Mouse (Mus musculus): Measurements from ENCODE around the gene Mthfsd.

The Mthfsd gene

DNA sequence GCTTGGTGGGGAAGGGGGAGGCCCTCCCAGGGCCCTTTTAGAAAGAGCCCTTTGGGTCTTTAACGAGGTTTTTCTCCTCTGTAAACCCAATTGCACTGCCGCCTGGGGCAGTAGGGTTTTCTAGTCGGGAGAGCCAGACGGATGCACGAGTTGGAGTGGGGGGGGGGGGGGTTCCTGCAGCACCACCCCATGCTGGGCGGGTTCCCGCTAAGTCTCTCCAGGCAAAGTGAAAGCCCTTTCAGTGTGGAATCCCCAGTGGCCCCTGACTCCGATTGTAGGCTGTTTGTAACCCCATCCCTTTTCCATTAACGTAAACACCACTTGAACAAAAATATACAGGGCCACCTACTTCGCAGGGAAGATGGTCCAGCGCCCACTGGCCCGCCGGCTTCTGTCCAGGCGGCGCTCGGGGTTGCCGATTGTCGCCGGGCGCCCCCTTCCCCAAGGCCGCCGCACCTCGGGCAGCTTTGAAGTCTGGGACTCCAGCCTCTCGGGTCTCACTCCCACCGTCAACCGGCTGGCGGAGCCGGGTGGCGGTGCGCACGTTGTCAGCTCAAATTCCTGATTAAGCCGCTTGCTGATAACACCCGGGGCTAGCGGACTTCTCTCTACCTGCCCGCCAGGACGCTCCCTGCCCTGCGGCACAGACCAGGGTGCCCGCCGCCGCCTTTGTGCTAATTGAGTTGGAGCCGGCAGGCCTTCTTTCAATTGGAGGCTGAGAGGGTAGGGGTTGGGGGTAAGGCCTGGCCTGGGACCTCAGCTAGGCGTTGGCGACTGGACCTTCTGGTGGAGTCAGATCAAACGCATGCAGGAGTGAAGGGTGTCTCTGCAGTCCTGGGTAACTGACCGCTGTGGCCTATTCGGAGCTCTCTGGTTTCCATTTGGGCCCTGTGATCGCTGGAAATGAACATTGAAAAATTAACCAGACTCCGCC is 34.8 kb downstream of the Mthfsd start:
- no peak for DNase-seq (ENCODE audit: low spot score in 2 of 2)

DNA sequence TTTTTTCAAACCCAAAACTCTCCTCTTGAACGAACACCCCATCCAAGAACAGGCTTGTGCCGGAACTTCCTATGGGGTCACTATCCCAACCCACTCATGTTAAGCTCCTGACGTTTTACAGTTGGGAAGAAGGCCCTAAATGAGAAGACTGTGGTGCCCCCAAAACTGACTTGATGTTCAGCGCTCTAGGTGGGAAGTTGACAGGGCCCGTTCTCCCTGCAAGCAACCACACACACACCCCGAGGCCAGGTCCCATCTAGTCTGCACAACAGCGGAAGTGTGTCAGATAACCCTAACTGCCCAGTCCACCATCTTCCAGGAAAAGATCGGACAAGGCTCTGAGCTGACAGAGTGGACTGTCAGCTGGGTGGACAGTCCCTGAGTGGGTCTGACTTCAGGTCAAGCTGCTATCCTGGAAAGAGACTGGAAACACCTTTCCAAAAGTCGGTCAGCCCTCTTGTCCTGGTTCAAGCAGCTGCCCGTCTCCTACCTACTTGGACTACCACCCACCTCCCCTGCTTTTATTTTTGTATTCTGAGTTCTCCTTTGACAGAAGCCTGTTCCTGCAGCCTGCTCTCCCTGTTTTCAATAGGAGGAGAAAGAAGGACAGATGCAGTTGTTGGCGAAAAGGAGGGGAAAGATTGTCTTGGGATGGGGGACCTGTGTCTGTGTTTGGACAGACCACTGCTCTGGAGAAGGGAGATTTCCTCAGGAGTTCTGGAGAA is 35.6 kb downstream of the Mthfsd start:
- no peak for DNase-seq (ENCODE audit: low spot score in 2 of 2)

DNA sequence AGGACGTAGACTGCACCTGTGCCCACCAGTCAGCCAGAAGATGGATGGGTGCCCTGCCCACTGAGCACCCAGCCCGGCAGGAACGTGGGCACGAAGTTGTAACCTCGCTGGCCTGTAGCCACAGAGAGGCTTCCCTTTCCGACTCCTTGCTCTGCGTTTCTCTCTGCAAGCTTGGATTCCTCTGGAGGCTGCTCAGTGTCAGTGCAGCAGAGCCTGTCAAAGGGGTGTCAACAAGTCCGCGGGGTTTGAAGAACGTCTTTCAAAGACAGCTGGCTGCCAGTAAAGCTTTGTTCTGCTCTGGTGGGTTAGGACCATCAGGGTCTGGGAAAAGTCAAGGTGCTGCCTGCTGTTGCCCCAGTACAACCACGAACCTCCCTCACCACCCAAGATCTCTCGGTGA is 36.7 kb downstream of the Mthfsd start:
- DNase-seq (ENCODE audit: low spot score in 2 of 2), result no peak

DNA sequence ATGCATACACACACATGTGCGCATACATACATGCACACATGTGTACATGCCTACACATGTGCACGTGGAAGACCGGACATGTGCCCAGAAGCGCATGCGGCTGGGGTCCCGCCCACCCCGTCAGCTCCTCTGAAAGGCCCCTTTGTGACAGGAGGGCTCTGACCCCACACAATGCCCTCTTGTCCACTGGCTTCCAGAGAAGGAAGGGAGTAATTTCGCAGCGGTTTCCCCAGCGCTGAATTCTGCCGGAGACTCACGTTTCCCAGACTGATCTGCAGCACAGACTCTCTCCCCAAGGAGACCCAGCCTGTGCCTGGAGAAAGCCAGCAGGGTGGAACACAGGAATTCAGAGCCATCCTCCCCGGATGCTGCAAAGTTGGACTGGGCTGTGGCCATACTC is 44.5 kb downstream of the Mthfsd start:
- DNase-seq (ENCODE audit: low spot score in 2 of 2), result no peak

DNA sequence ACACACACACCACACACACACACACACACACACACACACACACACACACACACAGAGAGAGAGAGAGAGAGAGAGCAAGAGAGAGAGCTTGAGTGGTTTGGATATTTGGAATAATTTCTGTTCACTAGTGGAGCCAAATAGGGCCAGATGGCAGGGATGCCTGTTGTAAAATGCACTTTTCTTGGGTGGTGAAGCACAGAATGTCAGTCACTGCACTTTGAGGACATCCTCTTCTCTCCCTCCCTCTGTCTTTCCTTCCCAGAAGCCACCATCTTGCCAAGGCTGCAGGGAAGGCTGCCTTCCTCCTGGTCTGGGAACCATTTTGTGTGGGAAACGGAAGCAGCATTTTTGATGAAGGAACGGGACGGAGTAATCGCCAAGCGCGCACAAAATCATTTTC is 45.7 kb downstream of the Mthfsd start:
- DNase-seq (ENCODE audit: low spot score in 2 of 2), result no peak

DNA sequence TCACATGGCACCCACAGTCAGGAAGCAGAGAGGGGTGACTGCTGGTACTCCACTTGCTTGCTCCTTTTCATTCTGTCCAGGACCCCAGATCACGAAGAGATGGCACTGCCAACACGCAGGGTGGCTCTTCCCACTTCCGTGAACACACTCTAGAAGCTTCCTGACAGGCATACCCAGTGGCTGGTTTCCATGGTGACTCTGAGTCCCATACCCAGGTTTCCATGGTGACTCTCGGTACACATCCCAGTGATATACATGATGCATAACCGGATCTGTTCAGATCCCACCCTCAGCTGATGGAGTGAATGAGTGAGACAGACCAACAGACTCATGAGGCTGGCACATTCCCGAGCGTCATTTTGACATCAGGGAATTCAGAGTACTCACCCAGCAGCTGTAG is 49.1 kb downstream of the Mthfsd start:
- no peak for DNase-seq (ENCODE audit: low spot score in 2 of 2)

DNA sequence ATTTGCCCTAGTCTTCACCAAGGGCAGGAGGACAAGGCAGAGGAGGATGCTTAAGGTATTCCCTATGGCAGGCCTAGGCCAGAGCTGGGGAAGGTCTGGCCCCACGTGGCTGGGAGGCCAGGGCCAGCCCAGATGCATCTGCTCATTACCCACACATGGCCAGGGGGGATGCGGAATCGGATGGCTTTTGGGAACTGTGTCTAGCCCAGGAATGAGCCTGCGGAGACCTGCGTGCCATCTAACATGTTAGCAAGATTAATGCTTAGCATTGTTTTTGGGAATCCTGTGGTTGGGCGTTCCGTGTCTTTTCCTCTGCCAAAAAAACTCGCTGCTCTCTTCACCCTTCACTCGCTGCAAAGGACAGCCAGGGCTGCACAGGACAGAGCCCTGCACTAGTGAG is 50.1 kb downstream of the Mthfsd start:
- no peak for DNase-seq (ENCODE audit: low spot score in 2 of 2)

DNA sequence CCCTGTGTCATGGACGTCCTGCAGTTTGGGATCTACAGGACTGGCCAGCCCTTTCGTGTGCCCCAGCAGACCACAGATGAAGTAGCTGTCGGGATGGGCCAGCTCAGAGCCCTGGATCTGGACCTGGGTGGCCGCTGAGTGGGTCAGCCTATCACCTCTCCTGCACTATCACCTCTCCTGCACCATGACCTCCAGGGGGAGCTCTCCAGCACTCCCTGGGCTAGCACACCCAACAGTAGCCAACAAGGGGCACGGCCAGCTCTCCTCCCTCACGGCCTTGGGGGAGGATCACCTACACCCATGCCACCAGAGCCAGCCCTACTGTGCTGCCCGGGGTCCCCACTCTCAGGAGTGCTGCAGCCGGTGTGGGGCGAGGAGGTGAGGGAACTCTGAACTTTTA is 60.8 kb downstream of the Mthfsd start:
- no peak for DNase-seq (ENCODE audit: low spot score in 2 of 2)

DNA sequence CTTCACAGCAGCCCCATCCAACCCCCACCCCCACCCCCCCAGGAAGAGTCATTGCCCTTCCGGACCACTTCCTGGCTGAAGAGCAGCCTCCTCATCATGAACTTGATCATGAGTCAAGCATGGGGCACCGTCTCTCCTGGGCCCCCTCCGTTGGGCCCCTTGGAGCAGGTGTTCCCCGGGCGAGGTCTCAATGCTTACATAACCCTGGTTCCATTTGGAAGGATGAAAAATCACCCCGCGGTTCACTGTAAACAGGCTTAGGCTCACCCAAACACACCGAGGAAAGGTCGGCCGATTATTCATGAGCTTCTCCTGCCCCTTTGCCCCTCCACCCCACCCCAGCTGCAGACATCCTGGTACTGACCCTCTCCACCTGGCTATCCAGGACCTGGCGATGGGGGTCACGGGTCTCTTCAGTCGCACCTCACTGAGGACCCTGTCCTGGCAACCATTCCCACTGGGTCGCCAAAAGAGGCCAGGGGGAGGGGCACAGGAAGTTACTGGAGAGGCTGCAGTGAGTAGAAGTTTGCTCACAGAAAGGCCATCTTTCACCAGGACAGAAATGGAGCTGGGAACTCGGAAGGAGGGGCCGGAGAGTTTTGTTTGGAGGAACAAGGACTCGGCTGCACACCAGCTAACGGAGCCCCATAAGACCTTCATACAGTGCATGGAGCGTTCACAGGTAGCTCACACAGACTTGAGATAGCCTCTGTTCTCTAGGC is 64.3 kb downstream of the Mthfsd start:
- DNase-seq (ENCODE audit: low spot score in 2 of 2), result no peak

All from spleen, postnatal 36 days (tissue).